8 mouse cellular contexts compared by ENCODE assay signal in the genomic region with DNA sequence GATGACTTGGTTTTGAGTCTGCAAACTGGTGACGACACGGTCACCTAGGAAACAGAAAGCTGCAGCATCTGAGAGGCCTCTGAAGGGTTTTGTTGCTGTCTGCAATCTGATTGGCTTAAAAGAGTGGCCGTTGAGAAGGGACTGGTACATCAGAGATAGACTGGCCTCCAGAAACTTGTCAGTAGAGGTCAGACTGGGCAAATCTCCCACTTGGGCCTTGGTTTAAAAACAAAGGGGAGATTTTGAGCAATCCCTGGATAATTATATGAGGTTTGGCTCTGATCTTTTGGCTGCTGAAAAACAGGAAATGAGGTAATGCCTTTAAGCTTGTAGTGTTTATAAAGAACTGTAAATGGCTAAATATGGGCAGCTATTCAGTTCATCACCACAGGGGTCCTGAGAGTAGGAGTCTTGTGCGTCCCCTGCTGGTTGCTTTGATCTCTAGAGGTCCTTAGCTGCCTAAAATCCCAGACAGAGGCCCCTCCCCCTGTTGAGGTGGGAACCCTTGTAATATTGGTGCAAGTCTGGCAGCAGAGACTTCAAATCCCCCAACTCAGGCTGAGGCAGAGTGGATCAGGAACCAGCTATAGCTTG. TPM values are rescaled to one million over a fixed set of nuclear protein-coding genes. Genes with fewer than 3 reads are reported as not detected.
DNase-seq lines count a peak whose midpoint lies in the region; ATAC-seq and TF ChIP-seq lines count a peak whose summit lies in the region.

No protein-coding gene starts in this region.

- peak; percentile 82 for ATAC-seq in activated CD4-positive, CD25-positive, alpha-beta regulatory T cell, adult 4 months
- no peak for ATAC-seq in embryonic facial prominence, embryonic 13.5 days (ENCODE audit: insufficient number of reproducible peaks, insufficient read depth, low FRiP score, low TSS enrichment, low read depth)
- ATAC-seq in limb, embryonic 12.5 days (ENCODE audit: insufficient number of reproducible peaks, insufficient read depth, low FRiP score, low TSS enrichment, low read depth) = peak; percentile 67
- peak; percentile 81 for ATAC-seq in midbrain, embryonic 15.5 days (replicated peaks)

- H3K4me2 ChIP-seq in embryonic facial prominence, embryonic 13.5 days = no peak overlapping the region
- H3K4me2 ChIP-seq in limb, embryonic 12.5 days = peak overlapping the region; percentile 41
- peak overlapping the region; percentile 11 for H3K4me2 ChIP-seq in midbrain, embryonic 15.5 days

- peak; percentile 62 for DNase-seq in 3134 (ENCODE audit: extremely low read depth, insufficient read length, low spot score)
- DNase-seq in heart, embryonic 10.5 days (ENCODE audit: low spot score) = peak; percentile 83
- peak; percentile 33 to 49 for DNase-seq in kidney, adult 8-10 months
- DNase-seq in spleen, adult 2 months (ENCODE audit: low read depth in 1 of 2, low spot score in 2 of 2) = peak; percentile 60 to 85

- H3K4me1 ChIP-seq in embryonic facial prominence, embryonic 13.5 days = peaks cover 39% of the 10 kb centered on the region
- H3K4me1 ChIP-seq in heart, embryonic 10.5 days = peaks cover 43% of the 10 kb centered on the region
- H3K4me1 ChIP-seq in limb, embryonic 12.5 days (replicated peaks) = peaks cover 51% of the 10 kb centered on the region
- H3K4me1 ChIP-seq in midbrain, embryonic 15.5 days = peaks cover 45% of the 10 kb centered on the region
- peaks cover 18% of the 10 kb centered on the region; the same call in 1 of the 2 replicates for H3K4me1 ChIP-seq in spleen, adult 2 months (ENCODE audit: control insufficient read depth, insufficient read depth, insufficient read length)

- no peak for TF ChIP-seq POLR2A in spleen, adult 2 months (IDR thresholded peaks at IDR 0.05; ENCODE audit: low read depth, low read length)

- no peaks in the 10 kb centered on the region for H3K9me3 ChIP-seq in embryonic facial prominence, embryonic 13.5 days
- no peaks in the 10 kb centered on the region for H3K9me3 ChIP-seq in heart, embryonic 10.5 days
- H3K9me3 ChIP-seq in limb, embryonic 12.5 days = no peaks in the 10 kb centered on the region
- H3K9me3 ChIP-seq in midbrain, embryonic 15.5 days = no peaks in the 10 kb centered on the region

- no peak overlapping the region for H3K9ac ChIP-seq in embryonic facial prominence, embryonic 13.5 days
- no peak overlapping the region for H3K9ac ChIP-seq in limb, embryonic 12.5 days (replicated peaks)
- H3K9ac ChIP-seq in midbrain, embryonic 15.5 days = 0 out of 2 replicates have a peak overlapping the region, but pooled peaks have one; percentile 2

- peak overlapping the region; percentile 70 for H3K27ac ChIP-seq in embryonic facial prominence, embryonic 13.5 days
- peak overlapping the region; percentile 69 for H3K27ac ChIP-seq in heart, embryonic 10.5 days
- H3K27ac ChIP-seq in limb, embryonic 12.5 days = peak overlapping the region; percentile 91
- H3K27ac ChIP-seq in midbrain, embryonic 15.5 days = peak overlapping the region; percentile 78
- peak overlapping the region; percentile 80 for H3K27ac ChIP-seq in spleen, adult 2 months (ENCODE audit: insufficient read depth, low read length)

- peak; percentile 50; the same call in 1 of the 2 replicates for TF ChIP-seq CTCF in spleen, adult 2 months (IDR thresholded peaks at IDR 0.05; ENCODE audit: extremely low read depth, insufficient read depth, insufficient read length, insufficient replicate concordance)

- no peaks in the 10 kb centered on the region for H3K27me3 ChIP-seq in embryonic facial prominence, embryonic 13.5 days
- no peaks in the 10 kb centered on the region for H3K27me3 ChIP-seq in heart, embryonic 10.5 days (ENCODE audit: insufficient read depth, poor library complexity, severe bottlenecking)
- no peaks in the 10 kb centered on the region for H3K27me3 ChIP-seq in limb, embryonic 12.5 days
- H3K27me3 ChIP-seq in midbrain, embryonic 15.5 days (replicated peaks) = no peaks in the 10 kb centered on the region
- no peaks in the 10 kb centered on the region for H3K27me3 ChIP-seq in spleen, adult 2 months (ENCODE audit: control insufficient read depth, insufficient read depth, low read length)

- 15% methylated on average over 4 of the region's 4 CpGs for WGBS in embryonic facial prominence, embryonic 13.5 days
- WGBS in heart, embryonic 10.5 days = 13% methylated on average over 4 of the region's 4 CpGs
- 11% methylated on average over 4 of the region's 4 CpGs for WGBS in limb, embryonic 12.5 days
- 3% methylated on average over 4 of the region's 4 CpGs for WGBS in midbrain, embryonic 15.5 days
- WGBS in spleen, adult 2 months = 28% methylated on average over 4 of the region's 4 CpGs

- no peak overlapping the region for H3K4me3 ChIP-seq in embryonic facial prominence, embryonic 13.5 days
- H3K4me3 ChIP-seq in heart, embryonic 10.5 days = no peak overlapping the region
- no peak overlapping the region for H3K4me3 ChIP-seq in limb, embryonic 12.5 days (replicated peaks)
- no peak overlapping the region for H3K4me3 ChIP-seq in midbrain, embryonic 15.5 days
- no peak overlapping the region for H3K4me3 ChIP-seq in spleen, adult 2 months (ENCODE audit: extremely low read depth, insufficient read depth, insufficient read length)

- peaks cover 19% of the 10 kb centered on the region for H3K36me3 ChIP-seq in embryonic facial prominence, embryonic 13.5 days
- peaks cover 26% of the 10 kb centered on the region for H3K36me3 ChIP-seq in heart, embryonic 10.5 days
- peaks cover 29% of the 10 kb centered on the region for H3K36me3 ChIP-seq in limb, embryonic 12.5 days
- H3K36me3 ChIP-seq in midbrain, embryonic 15.5 days (replicated peaks) = 0 out of 2 replicates have a peak, but pooled peaks cover 2% of the 10 kb centered on the region
- H3K36me3 ChIP-seq in spleen, adult 2 months (ENCODE audit: control insufficient read depth, insufficient read depth, low read length) = peaks cover 6% of the 10 kb centered on the region

RNA-seq across cellular contexts. Expression of gene Fam118a, which starts 13.7 kb away (rescaled TPM):
- polyA plus RNA-seq in activated CD4-positive, CD25-positive, alpha-beta regulatory T cell, adult 4 months (2017; shearing (Covaris generic)) = 10 to 100 TPM; 33.0 to 39.2 TPM
- polyA plus RNA-seq in embryonic facial prominence, embryonic 13.5 days (2015; fragmentation: Nextera tagmentation; extraction: Ambion mirVana) = 23.2 and 23.6 TPM in 2 replicates
- 18.0 and 22.6 TPM in 2 replicates for polyA plus RNA-seq in heart, embryonic 10.5 days (2016; fragmentation: Nextera tagmentation; extraction: Ambion mirVana)
- polyA plus RNA-seq in limb, embryonic 12.5 days (2016; fragmentation: Nextera tagmentation; extraction: Ambion mirVana) = 27.9 and 28.8 TPM in 2 replicates
- polyA plus RNA-seq in midbrain, embryonic 15.5 days (2015; fragmentation: Nextera tagmentation; extraction: Ambion mirVana) = 30.6 and 31.7 TPM in 2 replicates
- polyA plus RNA-seq in spleen, adult 2 months (2012; rRNA removed) = 3.9 and 4.0 TPM in 2 replicates

RNA-seq across cellular contexts. Expression of gene Upk3a, which starts 25.5 kb away (rescaled TPM):
- not detected for polyA plus RNA-seq in activated CD4-positive, CD25-positive, alpha-beta regulatory T cell, adult 4 months (2017; shearing (Covaris generic))
- 1.1 and 1.2 TPM in 2 replicates for polyA plus RNA-seq in embryonic facial prominence, embryonic 13.5 days (2015; fragmentation: Nextera tagmentation; extraction: Ambion mirVana)
- 0.24 TPM in 1 of 2 replicates, not detected in the other for polyA plus RNA-seq in heart, embryonic 10.5 days (2016; fragmentation: Nextera tagmentation; extraction: Ambion mirVana)
- polyA plus RNA-seq in limb, embryonic 12.5 days (2016; fragmentation: Nextera tagmentation; extraction: Ambion mirVana) = not detected in 2 replicates
- polyA plus RNA-seq in midbrain, embryonic 15.5 days (2015; fragmentation: Nextera tagmentation; extraction: Ambion mirVana) = 0.83 and 1.2 TPM in 2 replicates
- not detected in 2 replicates for polyA plus RNA-seq in spleen, adult 2 months (2012; rRNA removed)

RNA-seq across cellular contexts. Expression of gene 5031439G07Rik, which starts 54.1 kb away (rescaled TPM):
- 1 to 10 TPM; 1.2 TPM for polyA plus RNA-seq in activated CD4-positive, CD25-positive, alpha-beta regulatory T cell, adult 4 months (2017; shearing (Covaris generic))
- polyA plus RNA-seq in embryonic facial prominence, embryonic 13.5 days (2015; fragmentation: Nextera tagmentation; extraction: Ambion mirVana) = 8.7 and 9.2 TPM in 2 replicates
- polyA plus RNA-seq in heart, embryonic 10.5 days (2016; fragmentation: Nextera tagmentation; extraction: Ambion mirVana) = 3.9 and 6.4 TPM in 2 replicates
- polyA plus RNA-seq in limb, embryonic 12.5 days (2016; fragmentation: Nextera tagmentation; extraction: Ambion mirVana) = 7.7 and 10.1 TPM in 2 replicates
- polyA plus RNA-seq in midbrain, embryonic 15.5 days (2015; fragmentation: Nextera tagmentation; extraction: Ambion mirVana) = 28.4 and 33.9 TPM in 2 replicates
- 27.1 and 32.8 TPM in 2 replicates for polyA plus RNA-seq in spleen, adult 2 months (2012; rRNA removed)
